Mouse (Mus musculus): ENCODE results near the gene Ipp. TPM values are rescaled to one million over a fixed set of nuclear protein-coding genes. Genes with fewer than 3 reads are reported as not detected.

Ipp gene
- total RNA-seq, 1 experiment, result 3.7 TPM

DNA sequence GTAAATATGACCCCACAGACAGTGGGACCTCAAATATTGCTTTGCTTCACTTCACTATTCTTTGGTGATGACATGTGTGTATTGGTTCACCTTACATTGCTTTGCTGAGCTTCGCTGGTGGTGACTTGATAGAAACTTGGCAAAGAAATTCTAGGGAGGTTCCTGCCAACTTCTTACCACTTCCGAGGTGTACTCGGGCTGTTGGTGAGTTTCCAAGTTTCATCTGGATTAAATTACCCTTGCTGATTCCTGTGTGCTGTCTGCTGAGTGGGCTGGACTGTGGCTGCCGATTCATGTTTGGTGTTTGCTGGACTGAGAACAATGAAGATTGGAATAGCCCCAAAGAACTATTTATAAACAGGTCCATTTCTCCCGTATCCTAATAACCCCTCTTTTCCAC is 13.7 kb upstream of the Ipp start:
- in situ Hi-C loops (cut with MboI; ENCODE audit: low sequenced_read_pairs in 2 of 2, unreplicated experiment in 2 of 2), result no loop called here
- H3K9ac ChIP-seq (ENCODE audit: insufficient read depth, low read depth, low read length, poor library complexity, severe bottlenecking), result no peak overlapping the region
- no peak for TF ChIP-seq CHD2 (IDR thresholded peaks at IDR 0.05; ENCODE audit: low read depth, low read length)
- TF ChIP-seq MAFK (IDR thresholded peaks at IDR 0.05; ENCODE audit: insufficient read depth, low read depth, low read length), result no peak
- no peak for TF ChIP-seq ZC3H11A (IDR thresholded peaks at IDR 0.05; ENCODE audit: borderline replicate concordance, low read depth, low read length)
- DNase-seq (ENCODE audit: low read depth, low spot score), result no peak
- H3K4me1 ChIP-seq (ENCODE audit: control insufficient read depth in 2 of 2, insufficient read depth in 2 of 2, low read length in 2 of 2, poor library complexity in 1 of 2), result no peaks in the 10 kb centered on the region
- H3K9me3 ChIP-seq (ENCODE audit: control insufficient read depth, insufficient read depth, low read depth, low read length), result no peaks in the 10 kb centered on the region
- H3K27ac ChIP-seq (ENCODE audit: insufficient read depth, low read depth, low read length, poor library complexity, severe bottlenecking), result no peak overlapping the region
- no peak overlapping the region for H3K4me3 ChIP-seq (ENCODE audit: insufficient read depth in 1 of 2, low read depth in 1 of 2, low read length in 2 of 2, poor library complexity in 1 of 2, severe bottlenecking in 1 of 2)
- H3K36me3 ChIP-seq (ENCODE audit: control insufficient read depth, insufficient read depth, low read length, poor library complexity, severe bottlenecking), result no peaks in the 10 kb centered on the region

- Histone ChIP-seq H3K9me3 (ENCODE audit: control insufficient read depth, insufficient read depth, low read depth, low read length) (no peaks in the 10 kb centered on the region), H3K4me1 (ENCODE audit: control insufficient read depth in 2 of 2, insufficient read depth in 2 of 2, low read length in 2 of 2, poor library complexity in 1 of 2) (no peaks in the 10 kb centered on the region), H3K36me3 (ENCODE audit: control insufficient read depth, insufficient read depth, low read length, poor library complexity, severe bottlenecking) (no peaks in the 10 kb centered on the region), H3K9ac (ENCODE audit: insufficient read depth, low read depth, low read length, poor library complexity, severe bottlenecking) (no peak overlapping the region), H3K4me3 (ENCODE audit: insufficient read depth in 1 of 2, low read depth in 1 of 2, low read length in 2 of 2, poor library complexity in 1 of 2, severe bottlenecking in 1 of 2) (no peak overlapping the region), H3K27ac (ENCODE audit: insufficient read depth, low read depth, low read length, poor library complexity, severe bottlenecking) (no peak overlapping the region)
- no peak for DNase-seq (ENCODE audit: low read depth, low spot score)
- in situ Hi-C loops (cut with MboI; ENCODE audit: low sequenced_read_pairs in 2 of 2, unreplicated experiment in 2 of 2), result no loop called here
- TF ChIP-seq ZC3H11A (IDR thresholded peaks at IDR 0.05; ENCODE audit: borderline replicate concordance, low read depth, low read length), result no peak
- no peak for TF ChIP-seq HCFC1 (IDR thresholded peaks at IDR 0.05; ENCODE audit: borderline replicate concordance, insufficient read depth, low read length)
- TF ChIP-seq ZNF384 (IDR thresholded peaks at IDR 0.05; ENCODE audit: low read depth, low read length), result no peak
- no peak for TF ChIP-seq MAFK (IDR thresholded peaks at IDR 0.05; ENCODE audit: insufficient read depth, low read depth, low read length)
These were observed 7.4 kb upstream of the Ipp start for GRCm38 (mm10) chr4:116499978-116500377.

- no peak for DNase-seq (ENCODE audit: low read depth, low spot score)
- Histone ChIP-seq H3K36me3 (ENCODE audit: control insufficient read depth, insufficient read depth, low read length, poor library complexity, severe bottlenecking) (no peaks in the 10 kb centered on the region), H3K9ac (ENCODE audit: insufficient read depth, low read depth, low read length, poor library complexity, severe bottlenecking) (peak overlapping the region; percentile 55; the same call in 1 of the 2 replicates), H3K9me3 (ENCODE audit: control insufficient read depth, insufficient read depth, low read depth, low read length) (no peaks in the 10 kb centered on the region), H3K27ac (ENCODE audit: insufficient read depth, low read depth, low read length, poor library complexity, severe bottlenecking) (no peak overlapping the region), H3K4me1 (ENCODE audit: control insufficient read depth in 2 of 2, insufficient read depth in 2 of 2, low read length in 2 of 2, poor library complexity in 1 of 2) (no peaks in the 10 kb centered on the region; a peak in 1 of 4 replicates), H3K4me3 (ENCODE audit: insufficient read depth in 1 of 2, low read depth in 1 of 2, low read length in 2 of 2, poor library complexity in 1 of 2, severe bottlenecking in 1 of 2) (peak overlapping the region; percentile 44 to 90)
- no peak for TF ChIP-seq MAFK (IDR thresholded peaks at IDR 0.05; ENCODE audit: insufficient read depth, low read depth, low read length)
- in situ Hi-C loops (cut with MboI; ENCODE audit: low sequenced_read_pairs in 2 of 2, unreplicated experiment in 2 of 2), result no loop called here
These were observed 394 bp upstream of the Ipp start for GRCm38 (mm10) chr4:116506886-116507424.

DNA sequence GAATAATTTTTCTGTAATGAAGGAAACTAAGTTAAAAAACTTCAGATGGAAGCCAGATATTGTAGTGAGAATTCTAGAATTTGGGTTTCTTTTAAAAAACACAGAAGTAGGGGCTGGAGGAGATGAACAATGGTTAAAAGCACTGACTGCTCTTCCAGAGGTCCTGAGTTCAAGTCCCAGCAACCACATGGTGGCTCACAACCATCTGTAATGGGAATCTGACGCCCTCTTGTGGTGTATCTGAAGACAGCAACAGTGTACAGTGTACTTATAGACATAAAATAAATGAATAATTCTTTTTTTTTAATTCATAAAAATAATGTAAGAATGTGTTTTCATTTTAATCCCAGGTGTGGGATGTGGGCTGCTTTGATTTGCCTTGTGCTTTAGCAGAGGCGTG is 23.8 kb downstream of the Ipp start:
- in situ Hi-C loops (cut with MboI; ENCODE audit: low sequenced_read_pairs in 2 of 2, unreplicated experiment in 2 of 2), result no loop called here
- no peak for DNase-seq (ENCODE audit: low read depth, low spot score)

DNA sequence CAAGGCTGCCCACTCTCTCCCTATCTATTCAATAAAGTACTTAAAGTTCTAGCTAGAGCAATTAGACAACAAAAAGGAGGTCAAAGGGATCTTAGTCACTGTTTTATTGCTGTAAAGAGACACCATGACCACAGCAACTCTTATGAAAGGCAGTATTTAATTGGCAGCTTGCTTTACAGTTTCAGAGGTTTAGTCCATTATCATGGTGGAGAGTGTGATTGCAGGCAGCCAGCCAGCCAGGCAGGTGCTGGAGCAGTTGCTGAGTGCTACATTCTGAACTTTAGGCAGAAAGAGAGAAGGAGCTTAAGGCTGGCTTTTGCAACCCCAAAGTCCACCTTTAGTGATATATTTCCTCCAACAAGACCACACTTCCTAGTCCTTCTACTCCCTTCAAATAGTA is 29.0 kb downstream of the Ipp start:
- H3K9me3 ChIP-seq (ENCODE audit: control insufficient read depth, insufficient read depth, low read depth, low read length), result no peaks in the 10 kb centered on the region
- no peaks in the 10 kb centered on the region for H3K36me3 ChIP-seq (ENCODE audit: control insufficient read depth, insufficient read depth, low read length, poor library complexity, severe bottlenecking)
- no peak for DNase-seq (ENCODE audit: low read depth, low spot score)
- H3K4me3 ChIP-seq (ENCODE audit: insufficient read depth in 1 of 2, low read depth in 1 of 2, low read length in 2 of 2, poor library complexity in 1 of 2, severe bottlenecking in 1 of 2), result no peak overlapping the region
- no peak overlapping the region for H3K27ac ChIP-seq (ENCODE audit: insufficient read depth, low read depth, low read length, poor library complexity, severe bottlenecking)
- in situ Hi-C loops (cut with MboI; ENCODE audit: low sequenced_read_pairs in 2 of 2, unreplicated experiment in 2 of 2), result no loop called here
- TF ChIP-seq ZC3H11A (IDR thresholded peaks at IDR 0.05; ENCODE audit: borderline replicate concordance, low read depth, low read length), result no peak
- no peak for TF ChIP-seq ZNF384 (IDR thresholded peaks at IDR 0.05; ENCODE audit: low read depth, low read length)
- TF ChIP-seq MAFK (IDR thresholded peaks at IDR 0.05; ENCODE audit: insufficient read depth, low read depth, low read length), result no peak
- TF ChIP-seq HCFC1 (IDR thresholded peaks at IDR 0.05; ENCODE audit: borderline replicate concordance, insufficient read depth, low read length), result no peak
- TF ChIP-seq CHD2 (IDR thresholded peaks at IDR 0.05; ENCODE audit: low read depth, low read length), result no peak
- H3K9ac ChIP-seq (ENCODE audit: insufficient read depth, low read depth, low read length, poor library complexity, severe bottlenecking), result no peak overlapping the region
- no peaks in the 10 kb centered on the region for H3K4me1 ChIP-seq (ENCODE audit: control insufficient read depth in 2 of 2, insufficient read depth in 2 of 2, low read length in 2 of 2, poor library complexity in 1 of 2)

More for the DNA sequence above, 23.8 kb downstream of the Ipp start:
- Histone ChIP-seq H3K4me3 (ENCODE audit: insufficient read depth in 1 of 2, low read depth in 1 of 2, low read length in 2 of 2, poor library complexity in 1 of 2, severe bottlenecking in 1 of 2) (no peak overlapping the region), H3K4me1 (ENCODE audit: control insufficient read depth in 2 of 2, insufficient read depth in 2 of 2, low read length in 2 of 2, poor library complexity in 1 of 2) (no peaks in the 10 kb centered on the region), H3K36me3 (ENCODE audit: control insufficient read depth, insufficient read depth, low read length, poor library complexity, severe bottlenecking) (no peaks in the 10 kb centered on the region), H3K9ac (ENCODE audit: insufficient read depth, low read depth, low read length, poor library complexity, severe bottlenecking) (no peak overlapping the region), H3K9me3 (ENCODE audit: control insufficient read depth, insufficient read depth, low read depth, low read length) (no peaks in the 10 kb centered on the region), H3K27ac (ENCODE audit: insufficient read depth, low read depth, low read length, poor library complexity, severe bottlenecking) (no peak overlapping the region)
- TF ChIP-seq ZC3H11A (IDR thresholded peaks at IDR 0.05; ENCODE audit: borderline replicate concordance, low read depth, low read length), result no peak
- TF ChIP-seq MAFK (IDR thresholded peaks at IDR 0.05; ENCODE audit: insufficient read depth, low read depth, low read length), result no peak
- TF ChIP-seq CHD2 (IDR thresholded peaks at IDR 0.05; ENCODE audit: low read depth, low read length), result no peak
- no peak for TF ChIP-seq HCFC1 (IDR thresholded peaks at IDR 0.05; ENCODE audit: borderline replicate concordance, insufficient read depth, low read length)
- TF ChIP-seq ZNF384 (IDR thresholded peaks at IDR 0.05; ENCODE audit: low read depth, low read length), result no peak

Data from ES-E14 (cell line).